Mouse (Mus musculus) fibroblast of lung, adult 2 months (primary cell): Measurements from ENCODE around the gene Rasal2.
"Not testable (repeated sequence)": the region's sequence is repeated elsewhere in the genome, so short reads cannot be mapped to it uniquely, and the experiment has no call there.

ENCODE experiments used
- DNase-seq: peaks from one replicate; pipeline ENCODE4 v3.0.0-alpha.2; 2011; ENCODE audit warnings: low read depth

The Rasal2 gene

DNA sequence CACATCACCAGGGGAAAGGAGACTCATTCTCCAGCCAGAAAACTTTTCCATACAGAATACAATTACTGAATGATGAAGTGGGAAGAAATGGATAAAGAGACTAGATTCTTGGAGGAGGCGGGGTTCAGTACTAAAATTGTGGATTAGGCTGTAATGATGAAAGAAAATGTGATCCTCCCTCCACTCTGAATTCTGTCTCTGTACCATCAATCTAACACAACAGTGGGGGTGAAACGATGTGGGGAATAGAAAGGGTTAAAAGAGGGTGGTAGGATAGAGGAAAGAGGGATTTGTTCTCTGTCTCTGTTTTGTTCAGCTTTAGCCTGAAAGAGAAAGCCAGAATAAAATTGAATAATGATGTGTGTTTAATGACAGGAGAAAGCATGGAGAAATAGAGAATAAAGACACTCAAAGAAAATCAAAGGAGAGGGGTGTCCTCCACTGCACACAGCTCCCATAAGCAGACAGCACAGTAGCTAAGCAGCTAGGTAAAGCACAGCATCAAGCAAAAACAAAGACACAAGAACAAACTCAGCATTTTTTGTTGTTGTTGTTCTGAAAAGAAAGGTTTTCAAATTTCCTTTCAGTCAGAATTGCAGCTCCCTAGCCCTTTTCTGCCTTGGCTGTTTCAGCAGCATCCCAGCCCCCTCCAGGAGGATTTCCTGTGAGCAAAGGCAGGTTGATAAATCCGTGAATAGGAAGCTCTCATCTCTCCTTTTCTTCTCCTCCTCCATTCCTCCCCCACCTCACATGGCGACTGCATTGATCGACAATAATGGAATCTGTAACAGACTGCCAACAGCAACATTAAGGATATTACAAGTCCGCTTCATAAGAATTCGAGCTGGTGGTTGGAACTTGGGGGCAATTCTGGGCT is 168.6 kb downstream of the Rasal2 start:
- no peak for DNase-seq

DNA sequence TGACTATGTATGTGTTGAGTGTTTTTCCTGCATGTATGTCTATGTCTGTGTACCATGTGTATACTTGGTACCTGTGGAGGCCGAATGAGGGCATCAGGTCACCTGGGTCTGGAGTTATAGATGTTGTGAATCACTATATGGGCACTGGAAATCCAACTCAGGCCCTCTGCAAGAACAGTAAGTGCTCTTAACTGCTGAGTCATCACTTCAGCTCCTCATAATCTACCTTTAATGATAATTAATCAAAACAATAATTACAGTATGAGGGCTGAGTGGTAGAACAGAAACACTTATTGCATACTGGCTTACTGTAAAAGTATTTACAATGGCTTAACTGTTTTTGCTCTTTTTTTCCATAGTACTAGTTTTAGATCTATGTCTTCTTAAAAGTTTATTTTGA is 172.7 kb downstream of the Rasal2 start:
- no peak for DNase-seq

DNA sequence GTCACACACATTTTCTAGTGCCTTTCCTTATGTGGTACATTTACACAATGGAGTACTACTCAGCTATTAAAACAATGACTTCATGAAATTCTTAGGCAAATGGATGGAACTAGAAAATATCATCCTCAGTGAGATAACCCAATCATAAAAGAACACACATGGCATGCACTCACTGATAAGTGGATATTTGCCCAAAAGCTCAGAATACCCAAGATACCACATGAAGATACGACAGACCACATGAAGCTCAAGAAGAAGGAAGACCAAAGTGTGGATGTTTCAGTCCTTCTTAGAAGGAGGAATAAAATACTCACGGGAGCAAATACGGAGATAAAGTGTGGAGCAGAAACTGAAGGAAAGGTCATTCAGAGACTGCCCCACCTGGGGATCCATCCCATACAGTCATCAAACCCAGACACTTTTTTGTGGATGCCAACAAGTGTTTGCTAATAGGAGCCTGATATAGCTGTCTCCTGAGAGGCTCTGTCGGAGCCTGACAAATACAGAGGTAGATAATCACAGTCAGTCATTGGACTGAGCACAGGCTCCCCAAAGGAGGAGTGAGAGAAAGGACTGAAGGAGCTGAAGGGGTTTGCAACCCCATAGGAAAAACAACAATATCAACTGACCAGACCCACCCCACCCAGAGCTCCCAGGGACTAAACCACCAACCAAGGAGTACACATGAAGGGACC is 175.6 kb downstream of the Rasal2 start:
- DNase-seq: not testable (repeated sequence)

DNA sequence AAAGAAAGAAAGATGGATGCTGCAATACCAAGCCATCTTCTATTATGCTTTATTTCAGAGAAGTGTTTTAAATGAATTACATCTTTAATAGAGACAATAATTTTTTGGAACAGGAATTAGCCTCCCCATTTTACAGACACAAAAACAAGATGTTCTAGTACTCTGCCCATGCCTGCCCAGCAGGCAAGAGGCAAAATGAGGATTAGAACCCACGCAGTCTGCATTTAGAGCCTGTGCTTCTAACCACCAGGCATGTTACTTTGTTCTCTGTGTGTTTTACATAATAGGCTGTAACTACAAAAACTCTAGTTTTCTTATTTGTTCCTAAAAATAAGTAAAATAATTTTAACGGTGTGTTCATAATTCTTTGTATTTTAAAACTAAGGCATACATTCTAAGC is 178.9 kb downstream of the Rasal2 start:
- no peak for DNase-seq

DNA sequence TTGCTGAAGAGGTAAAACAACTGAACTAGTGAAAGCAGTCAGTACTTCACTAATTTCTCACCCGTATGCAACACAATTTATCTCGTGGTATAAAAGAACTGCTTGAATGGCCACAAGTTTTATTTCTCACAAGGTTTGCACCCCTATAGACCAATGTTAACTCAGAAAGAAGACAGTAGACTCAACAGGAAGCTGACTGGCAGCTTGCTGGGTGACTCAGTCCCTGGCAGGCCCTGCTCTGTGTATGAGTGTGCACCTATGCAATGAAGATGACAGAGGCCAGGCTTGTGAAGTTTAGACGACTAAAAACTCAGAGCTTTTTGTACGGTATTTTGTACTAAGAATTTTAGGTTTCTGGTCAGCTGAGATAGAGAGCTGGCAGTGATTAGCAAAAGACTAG is 180.0 kb downstream of the Rasal2 start:
- peak; percentile 72 for DNase-seq

DNA sequence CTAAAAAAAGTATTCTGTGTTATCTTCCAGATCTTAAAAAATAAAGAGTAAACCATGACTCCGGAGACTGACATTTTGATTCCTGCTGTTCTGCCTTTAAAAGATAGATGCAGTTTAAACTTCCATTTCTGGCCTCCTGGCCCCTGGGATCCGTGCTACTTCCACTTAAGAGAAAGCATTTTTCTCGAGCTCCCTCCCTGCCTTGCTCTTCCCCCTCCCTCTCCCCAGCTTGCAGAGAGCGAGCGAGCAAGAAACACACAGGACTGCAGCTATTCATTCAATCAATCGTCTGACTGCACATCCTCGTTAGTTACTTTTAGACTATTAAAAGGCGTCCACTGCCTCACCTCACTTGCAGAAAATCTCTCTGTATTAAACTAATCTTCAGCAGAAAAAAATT is 181.4 kb downstream of the Rasal2 start:
- no peak for DNase-seq

DNA sequence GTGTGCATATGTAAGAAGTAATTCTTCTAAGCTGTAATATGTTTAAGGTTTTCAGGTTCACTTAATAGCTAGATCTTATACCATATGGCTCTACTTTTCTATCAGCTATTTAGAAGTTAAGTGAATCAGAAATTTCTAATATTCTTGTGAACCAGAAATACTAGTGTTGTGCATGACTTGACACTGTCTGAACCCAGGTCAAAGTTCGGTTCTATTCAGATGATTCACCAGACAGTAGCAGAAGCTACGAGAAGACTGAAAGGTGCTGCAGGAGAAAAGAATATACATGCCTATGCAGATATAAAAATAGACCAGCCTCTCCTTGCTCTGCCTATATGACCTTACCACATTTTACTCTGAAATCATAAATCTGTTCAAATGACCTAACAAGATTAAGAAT is 182.0 kb downstream of the Rasal2 start:
- no peak for DNase-seq

DNA sequence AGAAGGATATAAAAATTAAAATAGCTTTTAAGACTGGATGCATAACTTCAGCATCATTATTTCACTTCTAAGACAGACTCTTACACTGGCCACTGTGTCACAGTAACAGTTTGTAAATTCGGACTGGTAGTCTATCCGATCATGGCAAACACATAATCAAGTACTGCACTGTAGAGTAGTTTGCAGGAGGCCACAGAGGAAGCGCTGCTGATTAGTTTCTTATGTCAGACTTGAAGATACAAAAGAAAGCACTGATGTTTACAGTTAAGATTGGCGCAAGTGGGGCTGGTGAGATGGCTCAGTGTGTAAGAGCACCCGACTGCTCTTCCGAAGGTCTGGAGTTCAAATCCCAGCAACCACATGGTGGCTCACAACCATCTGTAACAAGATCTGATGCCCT is 187.4 kb downstream of the Rasal2 start:
- no peak for DNase-seq

DNA sequence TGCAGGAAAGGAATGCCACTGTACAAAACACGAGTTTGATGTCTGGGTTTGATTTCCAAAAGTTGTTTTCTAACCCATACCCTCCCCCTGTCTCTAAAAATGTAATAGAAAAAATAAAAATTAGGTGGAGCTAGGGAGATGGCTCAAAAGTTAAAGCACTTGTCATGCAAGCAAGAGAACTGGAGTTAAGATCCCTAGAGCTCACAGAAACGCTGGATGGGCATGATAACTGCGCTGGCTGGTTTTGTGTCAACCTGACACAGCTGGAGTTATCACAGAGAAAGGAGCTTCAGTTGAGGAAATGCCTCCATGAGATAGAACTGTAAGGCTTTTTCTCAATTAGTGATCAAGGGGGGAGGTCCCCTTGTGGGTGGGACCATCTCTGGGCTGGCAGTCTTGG is 191.5 kb downstream of the Rasal2 start:
- no peak for DNase-seq

DNA sequence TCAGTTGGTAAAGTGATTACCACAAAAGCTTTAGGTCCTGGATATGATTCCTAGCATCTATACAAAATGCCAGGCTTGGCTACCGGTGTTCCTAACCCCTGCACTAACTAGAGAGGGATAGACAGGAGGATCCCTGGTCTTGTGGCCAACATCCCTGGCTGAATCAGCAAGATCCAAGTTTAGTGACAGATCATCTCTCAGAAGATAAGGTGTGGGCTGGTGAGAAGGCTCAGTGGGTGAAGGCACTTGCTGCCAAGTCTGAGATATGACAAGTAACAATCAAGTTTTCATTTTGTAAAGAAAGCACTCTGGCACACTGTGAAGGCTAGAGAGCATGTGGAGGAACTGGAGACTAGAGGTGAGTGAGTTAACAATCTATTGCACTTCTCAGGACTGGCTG is 191.9 kb downstream of the Rasal2 start:
- no peak for DNase-seq

DNA sequence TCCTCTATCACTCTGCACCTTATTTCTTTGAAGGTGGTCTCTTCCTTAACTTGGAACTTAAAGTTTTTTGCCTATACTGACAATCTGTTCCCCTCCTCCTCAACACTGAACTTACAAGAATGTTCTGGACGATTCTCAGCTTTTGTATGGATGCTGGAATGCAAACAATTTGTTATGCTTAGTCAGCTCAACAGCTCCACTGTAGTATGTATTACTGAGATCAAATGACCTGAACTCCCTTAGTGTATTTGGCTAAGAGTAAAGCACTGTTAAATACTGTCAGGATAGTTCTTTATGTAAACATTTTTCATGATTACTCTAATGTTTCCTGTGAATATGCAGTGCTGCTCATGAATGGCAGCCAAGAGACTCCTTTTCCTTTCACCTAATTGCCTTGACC is 203.6 kb downstream of the Rasal2 start:
- no peak for DNase-seq

DNA sequence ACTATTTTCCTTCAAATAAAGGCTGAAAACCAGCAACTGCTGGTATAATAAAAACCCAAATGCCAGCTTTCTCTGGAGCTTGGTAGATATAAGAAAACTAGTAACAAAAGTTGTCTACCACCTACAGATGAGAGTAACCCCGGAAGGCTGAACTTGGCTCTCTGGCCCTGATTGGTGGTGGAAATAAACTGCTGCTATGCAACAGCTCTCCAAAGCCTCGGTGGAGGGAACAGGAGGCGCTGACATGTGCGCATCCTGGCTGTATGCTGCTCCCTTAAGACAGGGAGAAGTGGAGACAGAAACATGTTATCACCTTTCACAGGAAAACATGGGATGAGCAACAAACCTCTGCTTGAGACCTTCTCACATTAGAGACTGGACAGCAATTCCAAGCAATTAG is 206.7 kb downstream of the Rasal2 start:
- no peak for DNase-seq

DNA sequence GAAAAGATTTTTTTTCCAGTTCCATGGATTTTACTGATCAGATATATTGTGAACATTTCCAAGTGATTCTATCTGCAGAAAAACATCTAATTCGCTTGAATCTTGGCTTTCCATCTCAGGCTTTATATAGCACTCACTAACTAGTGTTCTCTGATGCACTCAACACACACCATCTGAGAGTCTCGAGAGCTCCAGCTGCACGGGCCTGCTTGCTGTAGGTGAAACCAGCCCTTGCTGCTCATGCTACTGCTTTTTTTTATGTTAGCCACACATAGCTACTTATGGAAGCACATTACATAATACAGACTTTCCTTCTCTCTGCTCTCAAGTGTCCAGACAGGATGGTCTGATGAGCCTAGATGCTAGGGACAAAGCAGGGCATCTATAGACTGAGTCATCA is 229.4 kb downstream of the Rasal2 start:
- no peak for DNase-seq

DNA sequence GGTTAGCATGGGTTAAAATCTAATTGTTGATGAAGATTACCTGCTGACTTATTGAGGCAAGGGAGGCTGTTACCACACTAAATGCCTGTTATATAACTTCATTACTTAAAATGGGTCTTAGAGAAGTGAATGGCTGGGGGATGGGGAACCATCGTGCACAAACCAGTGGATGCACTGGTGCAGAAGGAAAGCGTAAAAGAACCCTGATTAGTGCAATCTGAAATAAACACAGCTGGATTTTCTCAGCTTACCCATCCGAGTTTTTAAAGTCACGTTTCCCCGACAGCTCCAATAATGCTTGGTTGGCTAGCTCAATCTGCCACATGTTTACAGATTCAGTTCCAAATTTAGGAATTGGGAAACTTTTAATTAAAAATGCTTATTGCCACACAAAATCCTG is 230.0 kb downstream of the Rasal2 start:
- DNase-seq: no peak

DNA sequence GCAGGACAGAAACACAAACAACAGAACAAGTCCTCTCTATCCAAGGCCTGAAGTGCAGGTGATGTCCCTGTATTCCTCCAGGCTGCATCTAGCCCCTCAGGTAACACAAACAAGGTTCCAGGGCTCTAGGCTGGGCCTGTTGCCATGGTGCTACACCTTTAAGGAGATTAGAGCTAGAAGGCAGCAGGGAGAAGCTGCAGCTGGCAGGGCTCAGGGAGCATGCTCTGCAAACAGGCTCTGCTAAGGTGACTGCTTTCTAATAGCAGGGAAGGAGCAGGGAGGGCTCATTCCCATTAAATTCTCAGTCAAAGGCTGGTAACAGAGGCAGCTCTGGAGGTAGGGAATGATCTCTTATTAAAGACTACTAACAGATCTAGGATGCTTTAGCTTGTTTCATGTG is 231.3 kb downstream of the Rasal2 start:
- no peak for DNase-seq

DNA sequence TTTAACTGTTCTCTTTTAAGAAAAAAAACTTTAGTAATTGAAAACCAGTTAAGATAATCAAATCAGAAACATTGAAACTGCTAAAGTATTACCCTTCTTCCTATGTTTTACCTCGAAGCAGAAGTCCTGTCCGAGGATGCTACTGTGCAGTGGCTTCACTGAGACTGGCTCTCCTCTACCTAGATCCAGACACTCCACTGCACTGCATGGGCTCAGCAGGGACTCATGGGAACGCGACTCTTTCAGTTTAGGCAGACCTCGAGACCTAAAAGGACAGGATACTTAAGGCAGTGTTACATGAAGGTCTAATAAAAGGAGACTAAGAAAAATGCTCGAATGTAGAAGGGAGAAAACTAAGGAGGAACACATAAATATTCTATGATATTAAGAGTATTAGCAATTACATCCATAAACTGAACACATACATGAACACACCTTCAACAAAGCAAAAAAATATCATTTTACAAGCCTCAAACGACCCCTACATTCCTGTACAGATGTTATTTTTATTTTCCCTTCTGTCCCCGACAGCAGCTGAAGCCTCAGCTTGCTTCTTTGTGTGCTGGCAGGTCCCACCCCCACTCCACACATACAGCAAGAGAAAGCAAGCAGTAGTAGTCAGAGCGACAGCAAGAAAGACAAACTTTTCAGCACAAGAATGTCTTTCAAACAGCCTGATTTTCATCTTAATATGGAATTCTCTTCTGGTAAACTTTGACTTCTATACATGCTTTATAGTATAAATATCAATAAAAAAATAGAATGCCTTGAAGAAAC is 233.2 kb downstream of the Rasal2 start:
- no peak for DNase-seq

DNA sequence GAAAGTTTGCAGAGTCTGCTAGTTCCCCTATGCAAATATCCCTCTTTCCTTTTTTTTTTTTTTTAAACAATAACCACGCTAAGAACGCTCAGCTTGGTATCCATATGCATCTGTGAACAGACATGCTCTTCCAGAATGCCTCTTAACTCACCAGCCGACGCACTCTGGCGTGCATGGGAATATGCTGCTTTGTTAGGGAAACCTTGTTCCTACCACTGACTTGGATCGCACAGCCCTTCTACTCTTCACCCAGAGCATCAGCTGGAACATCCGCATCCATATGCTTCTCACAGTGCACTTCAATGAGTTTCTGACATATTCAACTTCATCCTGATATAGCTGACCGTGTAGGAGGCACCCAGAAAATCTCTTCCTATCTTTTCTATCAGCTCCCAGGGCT is 243.1 kb downstream of the Rasal2 start:
- DNase-seq: no peak

DNA sequence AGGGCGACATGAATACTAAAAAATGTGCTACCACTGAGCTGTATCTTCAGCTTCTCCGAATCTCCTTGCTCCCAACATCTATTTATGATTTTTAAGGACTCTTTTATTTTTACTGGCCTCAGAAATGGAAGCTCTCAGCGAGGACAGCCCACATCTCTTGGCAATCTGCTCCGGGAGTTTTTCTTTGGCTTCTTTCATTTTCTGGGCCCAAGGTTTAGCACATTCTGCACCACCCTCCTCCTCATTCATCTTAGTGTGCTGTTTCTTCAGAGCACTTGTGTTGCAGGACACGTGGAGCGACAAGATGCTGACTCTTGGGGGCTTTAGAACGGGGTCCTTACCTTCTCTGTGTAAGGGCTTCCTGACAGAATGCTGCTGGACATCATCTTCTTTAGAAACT is 243.5 kb downstream of the Rasal2 start:
- DNase-seq: no peak

DNA sequence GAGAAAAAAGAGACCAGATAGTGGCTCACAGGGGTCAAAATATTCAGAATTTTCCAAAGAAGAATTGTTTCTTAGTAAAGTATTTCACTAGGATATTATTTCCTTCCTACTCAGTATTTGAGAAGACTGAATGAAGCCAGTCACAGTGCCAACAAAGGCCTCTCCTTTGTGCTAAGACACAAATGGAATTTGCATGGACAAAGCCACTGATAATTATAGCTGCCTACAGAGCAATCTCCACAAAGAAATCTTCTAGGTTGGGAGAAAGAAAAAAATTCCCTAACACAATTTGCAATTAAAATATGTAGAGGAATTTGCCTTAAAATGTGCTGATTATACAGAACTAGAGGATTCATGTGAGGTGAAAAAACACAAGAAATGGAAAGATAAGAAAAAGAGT is 258.6 kb downstream of the Rasal2 start:
- no peak for DNase-seq

DNA sequence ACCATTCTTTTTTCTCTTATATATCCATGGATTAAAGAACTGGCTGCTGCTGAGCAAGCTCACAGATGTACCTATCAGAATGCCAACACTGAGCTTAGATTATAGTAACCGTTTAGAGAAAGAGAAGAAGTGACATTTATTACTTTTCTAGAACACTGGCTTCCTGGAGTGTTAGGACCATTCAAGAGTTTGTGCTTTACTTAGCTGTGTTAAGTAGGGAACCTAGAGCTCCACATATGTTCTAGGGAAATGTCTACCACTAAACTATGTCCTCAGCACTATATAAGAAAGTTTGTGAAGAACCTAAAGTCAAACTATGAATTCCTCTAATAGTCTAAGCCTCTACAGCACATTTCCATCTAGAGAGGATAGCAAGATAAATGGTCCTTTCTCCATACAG is 262.3 kb downstream of the Rasal2 start:
- no peak for DNase-seq

DNA sequence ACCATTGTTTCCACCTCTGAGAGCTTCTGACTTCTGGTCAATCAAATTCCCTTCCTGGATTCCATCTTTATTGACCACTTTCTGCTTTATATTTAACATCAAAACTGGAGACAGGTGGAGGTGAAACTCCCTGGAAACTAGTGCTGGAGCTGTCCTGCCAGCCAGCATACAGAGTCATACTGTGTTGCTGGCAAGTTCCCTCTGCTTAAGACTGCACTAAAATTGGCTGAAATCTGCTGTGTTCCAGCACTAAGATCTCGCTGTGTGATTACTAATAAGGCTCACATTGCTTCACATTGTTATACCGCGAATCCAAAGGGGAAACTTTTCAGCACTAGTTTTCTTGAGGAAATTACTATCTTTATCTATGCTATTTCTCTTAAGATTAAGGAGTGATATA is 267.8 kb downstream of the Rasal2 start:
- DNase-seq: no peak

DNA sequence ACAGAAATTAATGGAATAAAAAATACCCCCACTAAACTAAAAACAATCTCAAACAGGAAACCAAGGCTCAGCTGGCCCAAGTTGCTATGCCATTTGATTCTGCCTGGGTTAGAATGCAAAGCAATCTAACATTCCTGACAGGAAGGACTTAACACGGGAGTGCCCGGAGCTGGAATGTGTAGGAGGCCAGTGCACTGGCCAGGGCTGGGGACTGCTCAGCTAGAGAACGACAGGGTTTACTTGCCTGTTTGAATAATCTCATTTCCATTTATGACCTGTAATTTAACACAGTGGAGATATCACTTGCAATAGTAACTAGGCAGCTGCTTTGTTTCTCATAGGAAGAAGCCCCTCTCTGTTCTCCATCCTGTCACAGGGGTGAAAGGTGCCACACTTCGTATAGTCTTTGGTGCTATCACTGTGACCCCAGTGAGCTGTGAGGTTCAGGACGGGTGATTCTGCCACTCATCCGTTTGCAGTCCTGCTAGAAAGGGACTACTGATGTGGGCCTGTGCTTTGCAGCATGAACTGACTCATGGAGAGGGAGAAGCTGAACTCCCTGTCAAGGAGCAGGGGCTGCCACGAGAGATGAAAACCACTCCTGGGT is 269.0 kb downstream of the Rasal2 start:
- DNase-seq: no peak

DNA sequence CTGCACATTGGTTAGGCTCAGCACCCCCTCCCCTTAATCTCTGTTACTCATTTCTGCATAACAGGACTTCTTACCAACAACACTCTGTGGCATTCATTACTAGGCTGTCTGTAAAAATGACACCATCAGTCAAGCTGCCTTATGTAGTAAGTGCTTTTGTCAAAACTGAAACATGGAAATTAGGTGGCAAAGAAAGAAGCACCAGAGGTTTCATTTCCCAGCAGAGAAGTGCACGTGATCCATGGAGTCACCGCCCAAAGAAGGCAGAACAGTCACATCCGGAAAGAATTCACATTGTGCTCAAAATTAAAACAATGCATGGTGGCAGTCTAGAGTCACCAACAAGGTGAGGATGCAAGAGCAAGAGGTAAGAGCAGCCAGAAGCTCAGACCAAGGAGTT is 271.4 kb downstream of the Rasal2 start:
- DNase-seq: no peak
